Mouse (Mus musculus) kidney, adult 2 months (tissue): ENCODE data around the gene Hamp.
"Not testable (repeated sequence)": the region's sequence is repeated elsewhere in the genome, so short reads cannot be mapped to it uniquely, and the experiment has no call there.

Source experiments
- CTCF ChIP-seq: fragments of 200-500 bp; conservative IDR thresholded peaks from 2 replicates; pipeline ENCODE4 v1.5.1; 2011; ENCODE audit warnings: low read depth, mild to moderate bottlenecking, control low read depth, low read length, moderate library complexity, mixed read lengths; ENCODE audit not compliant: insufficient read depth, insufficient read length
- POLR2A ChIP-seq: fragments of 200-500 bp; IDR thresholded peaks from one replicate; pipeline ENCODE4 v1.6.1; 2011; ENCODE audit warnings: low read depth, low read length, control low read depth

GRCm38 (mm10) chr7:30924581-30924980 is 19.3 kb downstream of the Hamp start, which contains the start of gene Hamp2:
- not testable (repeated sequence) for TF ChIP-seq CTCF, POLR2A
